In genomic region chr11:106122221-106122620, GRCm38 (mm10) we compare ENCODE assay signal across 11 mouse cellular contexts. TPM values are rescaled to one million over a fixed set of nuclear protein-coding genes. Genes with fewer than 3 reads are reported as not detected.
DNase-seq lines count a peak whose midpoint lies in the region; ATAC-seq and TF ChIP-seq lines count a peak whose summit lies in the region.
"Had no signal": no experiment of that assay in that cellular context is flagged by ENCODE, and none has a peak within 500 bp of the region (broad histone marks: within the 10 kb centered on the region; RNA-seq: fewer than 3 reads in every experiment).

No protein-coding gene starts in this region.

- no peak overlapping the region for H3K4me2 ChIP-seq in kidney, embryonic 15.5 days
- H3K4me2 ChIP-seq in liver, postnatal 0 days (ENCODE audit: low read depth, low read length), result peak overlapping the region; percentile 35; the same call in 1 of the 2 replicates
- H3K4me2 ChIP-seq: hindbrain, embryonic 13.5 days; midbrain, embryonic 11.5 days had no signal

- ATAC-seq in kidney, embryonic 15.5 days (replicated peaks; ENCODE audit: low FRiP score), result no peak
- no peak for ATAC-seq in liver, postnatal 0 days
- ATAC-seq: forebrain, embryonic 14.5 days had no signal

- no peak overlapping the region for H3K4me3 ChIP-seq in kidney, embryonic 15.5 days (replicated peaks)
- H3K4me3 ChIP-seq in liver, postnatal 0 days (ENCODE audit: low read depth, low read length), result no peak overlapping the region
- H3K4me3 ChIP-seq: hindbrain, embryonic 13.5 days had no signal

- H3K9ac ChIP-seq in kidney, embryonic 15.5 days, result no peak overlapping the region
- H3K9ac ChIP-seq in liver, postnatal 0 days (replicated peaks), result no peak overlapping the region
- H3K9ac ChIP-seq: hindbrain, embryonic 13.5 days had no signal

- intact Hi-C loops in left cerebral cortex, postnatal 10 days (cut with DNase I), result no loop called here

- no peaks in the 10 kb centered on the region for H3K27me3 ChIP-seq in kidney, embryonic 15.5 days
- no peaks in the 10 kb centered on the region for H3K27me3 ChIP-seq in liver, postnatal 0 days (ENCODE audit: insufficient read depth, low read length)
- H3K27me3 ChIP-seq: hindbrain, embryonic 13.5 days had no signal

- no peak for DNase-seq in kidney, adult 18-20 months
- DNase-seq in CD4-positive, CD25-positive, alpha-beta regulatory T cell, adult 2 months (ENCODE audit: low read depth, low spot score), result peak; percentile 36
- DNase-seq in T-cell, adult 2 months (ENCODE audit: low spot score), result peak; percentile 11
- DNase-seq in liver, postnatal 0 days, result no peak
- no peak for DNase-seq in embryo, embryonic 11 days
- DNase-seq in left cerebral cortex, postnatal 10 days (ENCODE audit: extremely low spot score in 1 of 2, low spot score in 2 of 2), result no peak

- TF ChIP-seq CTCF in liver, postnatal 0 days (IDR thresholded peaks at IDR 0.05; ENCODE audit: low read depth), result no peak

- TF ChIP-seq EP300 in liver, postnatal 0 days (IDR thresholded peaks at IDR 0.05; ENCODE audit: low read depth), result no peak

- no peaks in the 10 kb centered on the region for H3K9me3 ChIP-seq in kidney, embryonic 15.5 days (replicated peaks)
- no peaks in the 10 kb centered on the region for H3K9me3 ChIP-seq in liver, postnatal 0 days (ENCODE audit: low read length)
- H3K9me3 ChIP-seq: hindbrain, embryonic 13.5 days had no signal

- H3K36me3 ChIP-seq in kidney, embryonic 15.5 days, result peaks cover 87% of the 10 kb centered on the region
- H3K36me3 ChIP-seq in liver, postnatal 0 days (replicated peaks; ENCODE audit: insufficient read depth, low read length), result peaks cover 14% of the 10 kb centered on the region

- no peaks in the 10 kb centered on the region for H3K4me1 ChIP-seq in kidney, embryonic 15.5 days
- peaks cover 7% of the 10 kb centered on the region for H3K4me1 ChIP-seq in liver, postnatal 0 days (ENCODE audit: insufficient read depth)
- H3K4me1 ChIP-seq: hindbrain, embryonic 13.5 days had no signal

- peak overlapping the region; percentile 51 for H3K27ac ChIP-seq in kidney, embryonic 15.5 days
- H3K27ac ChIP-seq in liver, postnatal 0 days (ENCODE audit: low read depth), result peak overlapping the region; percentile 86
- H3K27ac ChIP-seq: hindbrain, embryonic 13.5 days had no signal

- 86% methylated on average over 5 of the region's 5 CpGs for WGBS in kidney, embryonic 15.5 days
- WGBS in liver, postnatal 0 days (ENCODE audit: insufficient replicate concordance), result 73% methylated on average over 5 of the region's 5 CpGs

RNA-seq across cellular contexts. Expression of gene Map3k3, which starts 37.8 kb away (rescaled TPM):
- polyA plus RNA-seq in kidney, embryonic 15.5 days (2015; fragmentation: Nextera tagmentation; extraction: Ambion mirVana), result 22.1 and 24.3 TPM in 2 replicates
- 4.6 and 4.7 TPM in 2 replicates for polyA plus RNA-seq in liver, postnatal 0 days (2015; fragmentation: Nextera tagmentation; extraction: Ambion mirVana)
- total RNA-seq in left cerebral cortex, postnatal 10 days (2021), result 10 to 100 TPM; 23.0 to 23.6 TPM

RNA-seq across cellular contexts. Expression of gene Gm10840, which starts 38.4 kb away (rescaled TPM):
- polyA plus RNA-seq in kidney, embryonic 15.5 days (2015; fragmentation: Nextera tagmentation; extraction: Ambion mirVana), result not detected in 2 replicates
- polyA plus RNA-seq in liver, postnatal 0 days (2015; fragmentation: Nextera tagmentation; extraction: Ambion mirVana), result not detected in 2 replicates
- 1 to 10 TPM in 1 of 2 experiments, not detected in 1; 1.5 TPM for total RNA-seq in left cerebral cortex, postnatal 10 days (2021)
- polyA plus RNA-seq: embryonic facial prominence, embryonic 11.5 days; forebrain, embryonic 14.5 days; hindbrain, embryonic 13.5 days; midbrain, embryonic 11.5 days had no signal

RNA-seq across cellular contexts. Expression of gene Limd2, which starts 38.4 kb away (rescaled TPM):
- polyA plus RNA-seq in kidney, embryonic 15.5 days (2015; fragmentation: Nextera tagmentation; extraction: Ambion mirVana), result 201 and 217 TPM in 2 replicates
- 77.5 and 77.7 TPM in 2 replicates for polyA plus RNA-seq in liver, postnatal 0 days (2015; fragmentation: Nextera tagmentation; extraction: Ambion mirVana)
- 10 to 100 TPM; 79.4 to 89.1 TPM for total RNA-seq in left cerebral cortex, postnatal 10 days (2021)

RNA-seq across cellular contexts. Expression of gene Taco1, which starts 56.4 kb away (rescaled TPM):
- 11.4 and 12.1 TPM in 2 replicates for polyA plus RNA-seq in kidney, embryonic 15.5 days (2015; fragmentation: Nextera tagmentation; extraction: Ambion mirVana)
- polyA plus RNA-seq in liver, postnatal 0 days (2015; fragmentation: Nextera tagmentation; extraction: Ambion mirVana), result 5.5 and 5.6 TPM in 2 replicates
- 10 to 100 TPM; 14.0 TPM for total RNA-seq in left cerebral cortex, postnatal 10 days (2021)

Comparison
In these comparisons a context has a peak if more than half of its experiments do, and no peak if none do; other contexts are left out.
1. DNase-seq: peak in CD4-positive, CD25-positive, alpha-beta regulatory T cell, adult 2 months (single experiment) and T-cell, adult 2 months (single experiment); none in kidney, adult 18-20 months (single experiment), liver, postnatal 0 days (single experiment), embryo, embryonic 11 days (single experiment) and left cerebral cortex, postnatal 10 days (0 of 2).